Mouse (Mus musculus) adrenal gland, postnatal 14 days (tissue): ENCODE measurements around the gene C130026I21Rik. TPM values are rescaled to one million over a fixed set of nuclear protein-coding genes. Genes with fewer than 3 reads are reported as not detected.
"Not testable (repeated sequence)": the region's sequence is repeated elsewhere in the genome, so short reads cannot be mapped to it uniquely, and the experiment has no call there.

Source experiments
- DNase-seq: peaks from one replicate; pipeline ENCODE4 v3.0.0; 2021; ENCODE audit warnings: mixed read lengths
- long read RNA-seq, 2 experiments: library from polyadenylated mRNA; stranded (forward); transcript quantifications; one replicate each; pipeline ENCODE4 v2.0.0; 2021
- total RNA-seq: library from RNA; stranded (reverse); gene quantifications from 2 replicates; pipeline ENCODE4 v1.2.3, GENCODE M21; 2021

Gene C130026I21Rik
- total RNA-seq: 0.67 and 2.7 TPM in 2 replicates
- long read RNA-seq, experiment 1: 0 reads
- long read RNA-seq, experiment 2, partial matches to known transcripts: 0 of 1 reads
- long read RNA-seq, experiment 2, other reads (novel, unspliced or antisense): 1 of 1 reads

GRCm38 (mm10) chr1:85270466-85270865 lies at the start of gene C130026I21Rik:
TSS of gene C130026I21Rik (minus strand) at chr1:85270566.
- DNase-seq: not testable (repeated sequence)

GRCm38 (mm10) chr1:85287063-85287462 lies 16.7 kb upstream of the C130026I21Rik start:
- peak; percentile 29 for DNase-seq

- not testable (repeated sequence) for DNase-seq
These were observed 6.1 kb upstream of the C130026I21Rik start for GRCm38 (mm10) chr1:85276421-85276820.

- not testable (repeated sequence) for DNase-seq
These were observed 11.7 kb downstream of the C130026I21Rik start for GRCm38 (mm10) chr1:85258634-85259033.

- not testable (repeated sequence) for DNase-seq
These were observed 15.1 kb downstream of the C130026I21Rik start for GRCm38 (mm10) chr1:85255217-85255616.

- DNase-seq: not testable (repeated sequence)
These were observed 19.2 kb downstream of the C130026I21Rik start for GRCm38 (mm10) chr1:85251211-85251610.

GRCm38 (mm10) chr1:85248985-85249384 lies 21.4 kb downstream of the C130026I21Rik start:
- DNase-seq: not testable (repeated sequence)

GRCm38 (mm10) chr1:85246776-85247460 lies 23.4 kb downstream of the C130026I21Rik start:
- not testable (repeated sequence) for DNase-seq

GRCm38 (mm10) chr1:85246266-85246665 lies 24.1 kb downstream of the C130026I21Rik start:
- not testable (repeated sequence) for DNase-seq

GRCm38 (mm10) chr1:85244941-85245340 lies 25.4 kb downstream of the C130026I21Rik start:
- not testable (repeated sequence) for DNase-seq

- not testable (repeated sequence) for DNase-seq
These were observed 27.3 kb downstream of the C130026I21Rik start for GRCm38 (mm10) chr1:85243023-85243422.

GRCm38 (mm10) chr1:85239018-85239775 lies 31.2 kb downstream of the C130026I21Rik start:
- DNase-seq: not testable (repeated sequence)

GRCm38 (mm10) chr1:85206531-85206930 lies 63.8 kb downstream of the C130026I21Rik start:
- DNase-seq: not testable (repeated sequence)

- not testable (repeated sequence) for DNase-seq
These were observed 70.8 kb downstream of the C130026I21Rik start for GRCm38 (mm10) chr1:85199523-85199922.

GRCm38 (mm10) chr1:85198647-85199350 lies 71.6 kb downstream of the C130026I21Rik start:
- DNase-seq: not testable (repeated sequence)

GRCm38 (mm10) chr1:85196732-85197131 lies 73.6 kb downstream of the C130026I21Rik start:
- not testable (repeated sequence) for DNase-seq

GRCm38 (mm10) chr1:85193761-85194160 lies 76.6 kb downstream of the C130026I21Rik start:
- not testable (repeated sequence) for DNase-seq

GRCm38 (mm10) chr1:85181981-85182380 lies 88.4 kb downstream of the C130026I21Rik start:
- not testable (repeated sequence) for DNase-seq

GRCm38 (mm10) chr1:85178971-85179370 lies 91.4 kb downstream of the C130026I21Rik start:
- not testable (repeated sequence) for DNase-seq

GRCm38 (mm10) chr1:85162841-85163240 lies 107.5 kb downstream of the C130026I21Rik start:
- not testable (repeated sequence) for DNase-seq

GRCm38 (mm10) chr1:85155151-85155550 lies 115.2 kb downstream of the C130026I21Rik start:
- DNase-seq: not testable (repeated sequence)

- not testable (repeated sequence) for DNase-seq
These were observed 136.7 kb downstream of the C130026I21Rik start for GRCm38 (mm10) chr1:85133671-85134070.
